Mouse (Mus musculus) heart, embryonic 12.5 days (tissue): ENCODE results near the gene Vcam1. TPM values are rescaled to one million over a fixed set of nuclear protein-coding genes. Genes with fewer than 3 reads are reported as not detected.

ENCODE experiments used
- ATAC-seq: fragments of 200-750 bp; cut with Nextera tagmentation; 2 replicates; pipeline ENCODE4 v1.8.0; 2017; ENCODE audit warnings: moderate TSS enrichment, moderate library complexity; ENCODE audit not compliant: insufficient number of reproducible peaks, low FRiP score
- H3K27ac ChIP-seq: fragments of 300-500 bp; sonication (generic); 2 replicates; pipeline ENCODE4 v1.5.1; 2016; ENCODE audit warnings: mild to moderate bottlenecking, moderate library complexity; ENCODE audit not compliant: poor library complexity, severe bottlenecking
- H3K27me3 ChIP-seq: fragments of 300-500 bp; sonication (generic); replicated peaks from 2 replicates; pipeline ENCODE4 v1.6.1; 2016; ENCODE audit warnings: mild to moderate bottlenecking, moderate library complexity
- H3K36me3 ChIP-seq: fragments of 300-500 bp; sonication (generic); 2 replicates; pipeline ENCODE4 v1.6.1; 2016; ENCODE audit warnings: mild to moderate bottlenecking, moderate library complexity
- H3K4me1 ChIP-seq: fragments of 300-500 bp; sonication (generic); replicated peaks from 2 replicates; pipeline ENCODE4 v1.6.1; 2016; ENCODE audit warnings: mild to moderate bottlenecking
- H3K4me2 ChIP-seq: fragments of 300-500 bp; sonication (generic); 2 replicates; pipeline ENCODE4 v1.6.1; 2016; ENCODE audit warnings: mild to moderate bottlenecking, moderate library complexity
- H3K4me3 ChIP-seq: fragments of 300-500 bp; sonication (generic); 2 replicates; pipeline ENCODE4 v1.5.1; 2016; ENCODE audit warnings: mild to moderate bottlenecking
- H3K9ac ChIP-seq: fragments of 300-500 bp; sonication (generic); 2 replicates; pipeline ENCODE4 v1.6.1; 2016; ENCODE audit warnings: mild to moderate bottlenecking, moderate library complexity
- H3K9me3 ChIP-seq: fragments of 300-500 bp; sonication (generic); replicated peaks from 2 replicates; pipeline ENCODE4 v1.6.1; 2016; ENCODE audit warnings: mild to moderate bottlenecking, moderate library complexity
- WGBS: fragments of 180-500 bp; shearing (Covaris S2); methylation state at CpG from one replicate; pipeline ENCODE4 v1.1.7; 2016; 5-methylcytosine and 5-hydroxymethylcytosine counted together
- polyA plus RNA-seq: library from polyadenylated mRNA; unstranded; fragments of >200 nt; fragmentation: Nextera tagmentation; extraction: Ambion mirVana; gene quantifications from 2 replicates; pipeline ENCODE4 v1.2.1, GENCODE M21; 2016

Vcam1 gene
- polyA plus RNA-seq, result 69.7 and 73.1 TPM in 2 replicates

GRCm38 (mm10) chr3:116129259-116129738 lies at the start of gene Vcam1:
Vcam1 (minus strand) TSS chr3:116129688.
- Histone ChIP-seq H3K27me3 (no peaks in the 10 kb centered on the region), H3K27ac (peak within 1 kb of the TSS; percentile 83), H3K4me3 (peak within 1 kb of the TSS; percentile 51), H3K36me3 (peaks cover 5% of the 10 kb centered on the region), H3K9me3 (no peaks in the 10 kb centered on the region), H3K4me1 (peaks cover 10% of the 10 kb centered on the region), H3K4me2 (peak within 1 kb of the TSS; percentile 64), H3K9ac (peak within 1 kb of the TSS; percentile 73)
- WGBS, result 5% methylated on average over 9 of the region's 9 CpGs
- peak; percentile 29; the same call in 1 of the 2 replicates for ATAC-seq

GRCm38 (mm10) chr3:116175106-116175505 lies 45.6 kb upstream of the Vcam1 start:
- H3K4me1 ChIP-seq, result no peaks in the 10 kb centered on the region
- no peak for ATAC-seq
- H3K9me3 ChIP-seq, result no peaks in the 10 kb centered on the region
- no peak overlapping the region for H3K4me3 ChIP-seq
- no peaks in the 10 kb centered on the region; the same call in 1 of the 2 replicates for H3K27me3 ChIP-seq
- H3K9ac ChIP-seq, result no peak overlapping the region
- H3K36me3 ChIP-seq, result no peaks in the 10 kb centered on the region
- H3K27ac ChIP-seq, result no peak overlapping the region
- no peak overlapping the region for H3K4me2 ChIP-seq
- WGBS, result 81% methylated on average over 6 of the region's 6 CpGs

- ATAC-seq, result no peak
- no peaks in the 10 kb centered on the region for H3K36me3 ChIP-seq
- no peak overlapping the region for H3K27ac ChIP-seq
- H3K4me3 ChIP-seq, result no peak overlapping the region
- WGBS, result 73% methylated on average over 5 of the region's 5 CpGs
- H3K9me3 ChIP-seq, result no peaks in the 10 kb centered on the region
- H3K9ac ChIP-seq, result no peak overlapping the region
- no peak overlapping the region for H3K4me2 ChIP-seq
- no peaks in the 10 kb centered on the region for H3K4me1 ChIP-seq
- no peaks in the 10 kb centered on the region; the same call in 1 of the 2 replicates for H3K27me3 ChIP-seq
These were observed 42.0 kb upstream of the Vcam1 start for GRCm38 (mm10) chr3:116171461-116171860.

GRCm38 (mm10) chr3:116168056-116168455 lies 38.6 kb upstream of the Vcam1 start:
- H3K36me3 ChIP-seq, result no peaks in the 10 kb centered on the region
- H3K27me3 ChIP-seq, result no peaks in the 10 kb centered on the region
- H3K4me3 ChIP-seq, result no peak overlapping the region
- H3K9ac ChIP-seq, result no peak overlapping the region
- no peak overlapping the region for H3K4me2 ChIP-seq
- ATAC-seq, result no peak
- H3K4me1 ChIP-seq, result no peaks in the 10 kb centered on the region
- 84% methylated on average over 2 of the region's 2 CpGs for WGBS
- H3K9me3 ChIP-seq, result no peaks in the 10 kb centered on the region
- H3K27ac ChIP-seq, result no peak overlapping the region

- 75% methylated on average over 8 of the region's 8 CpGs for whole genome bisulfite sequencing
- Histone ChIP-seq H3K4me2 (no peak overlapping the region), H3K36me3 (no peaks in the 10 kb centered on the region), H3K9ac (no peak overlapping the region), H3K4me1 (no peaks in the 10 kb centered on the region), H3K27ac (no peak overlapping the region), H3K4me3 (no peak overlapping the region), H3K27me3 (no peaks in the 10 kb centered on the region), H3K9me3 (no peaks in the 10 kb centered on the region)
- ATAC-seq, result no peak
These were observed 36.8 kb upstream of the Vcam1 start for GRCm38 (mm10) chr3:116166296-116166695.

- Histone ChIP-seq H3K9me3 (no peaks in the 10 kb centered on the region), H3K27ac (no peak overlapping the region), H3K4me1 (no peaks in the 10 kb centered on the region), H3K4me3 (no peak overlapping the region), H3K4me2 (no peak overlapping the region), H3K36me3 (no peaks in the 10 kb centered on the region), H3K9ac (no peak overlapping the region), H3K27me3 (no peaks in the 10 kb centered on the region)
- 30% methylated on average over 1 of the region's 1 CpGs for WGBS
- no peak for ATAC-seq
These were observed 35.5 kb upstream of the Vcam1 start for GRCm38 (mm10) chr3:116165030-116165429.

- WGBS, result 81% methylated on average over 5 of the region's 5 CpGs
- H3K9ac ChIP-seq, result no peak overlapping the region
- no peak for ATAC-seq
- H3K9me3 ChIP-seq, result no peaks in the 10 kb centered on the region
- H3K4me1 ChIP-seq, result no peaks in the 10 kb centered on the region
- H3K27me3 ChIP-seq, result no peaks in the 10 kb centered on the region
- H3K4me2 ChIP-seq, result no peak overlapping the region
- no peak overlapping the region for H3K4me3 ChIP-seq
- no peak overlapping the region for H3K27ac ChIP-seq
- no peaks in the 10 kb centered on the region for H3K36me3 ChIP-seq
These were observed 34.0 kb upstream of the Vcam1 start for GRCm38 (mm10) chr3:116163517-116163916.

GRCm38 (mm10) chr3:116162097-116162666 lies 32.7 kb upstream of the Vcam1 start:
- Histone ChIP-seq H3K27ac (no peak overlapping the region), H3K36me3 (no peaks in the 10 kb centered on the region), H3K4me2 (no peak overlapping the region), H3K4me1 (peaks cover 4% of the 10 kb centered on the region; the same call in 1 of the 2 replicates), H3K9me3 (no peaks in the 10 kb centered on the region), H3K9ac (no peak overlapping the region), H3K27me3 (no peaks in the 10 kb centered on the region), H3K4me3 (no peak overlapping the region)
- 72% methylated on average over 9 of the region's 9 CpGs for WGBS
- no peak for ATAC-seq

- ATAC-seq, result no peak
- no peaks in the 10 kb centered on the region for H3K9me3 ChIP-seq
- no peak overlapping the region for H3K4me2 ChIP-seq
- H3K4me1 ChIP-seq, result peaks cover 4% of the 10 kb centered on the region; the same call in 1 of the 2 replicates
- no peak overlapping the region for H3K4me3 ChIP-seq
- H3K27ac ChIP-seq, result no peak overlapping the region
- whole genome bisulfite sequencing, result 87% methylated on average over 5 of the region's 5 CpGs
- no peaks in the 10 kb centered on the region for H3K36me3 ChIP-seq
- H3K9ac ChIP-seq, result no peak overlapping the region
- no peaks in the 10 kb centered on the region for H3K27me3 ChIP-seq
These were observed 29.9 kb upstream of the Vcam1 start for GRCm38 (mm10) chr3:116159376-116159775.

- ATAC-seq, result no peak
- Histone ChIP-seq H3K27me3 (no peaks in the 10 kb centered on the region), H3K27ac (no peak overlapping the region), H3K9me3 (no peaks in the 10 kb centered on the region), H3K4me1 (peaks cover 4% of the 10 kb centered on the region; the same call in 1 of the 2 replicates), H3K36me3 (no peaks in the 10 kb centered on the region), H3K9ac (no peak overlapping the region), H3K4me3 (no peak overlapping the region), H3K4me2 (peak overlapping the region; percentile 35)
- 48% methylated on average over 13 of the region's 13 CpGs for WGBS
These were observed 28.0 kb upstream of the Vcam1 start for GRCm38 (mm10) chr3:116157447-116157990.

GRCm38 (mm10) chr3:116150056-116150632 lies 20.7 kb upstream of the Vcam1 start:
- H3K36me3 ChIP-seq, result no peaks in the 10 kb centered on the region
- no peaks in the 10 kb centered on the region for H3K9me3 ChIP-seq
- WGBS, result 77% methylated on average over 13 of the region's 13 CpGs
- H3K4me1 ChIP-seq, result peaks cover 18% of the 10 kb centered on the region
- H3K4me3 ChIP-seq, result no peak overlapping the region
- H3K27ac ChIP-seq, result no peak overlapping the region
- H3K4me2 ChIP-seq, result no peak overlapping the region
- no peak overlapping the region for H3K9ac ChIP-seq
- no peak for ATAC-seq
- H3K27me3 ChIP-seq, result no peaks in the 10 kb centered on the region
